Mouse (Mus musculus): ENCODE results near the gene Zfp87.
A peak's percentile ranks its signal among the peaks of the same experiment; 100 is the strongest.

Gene Zfp87

DNA sequence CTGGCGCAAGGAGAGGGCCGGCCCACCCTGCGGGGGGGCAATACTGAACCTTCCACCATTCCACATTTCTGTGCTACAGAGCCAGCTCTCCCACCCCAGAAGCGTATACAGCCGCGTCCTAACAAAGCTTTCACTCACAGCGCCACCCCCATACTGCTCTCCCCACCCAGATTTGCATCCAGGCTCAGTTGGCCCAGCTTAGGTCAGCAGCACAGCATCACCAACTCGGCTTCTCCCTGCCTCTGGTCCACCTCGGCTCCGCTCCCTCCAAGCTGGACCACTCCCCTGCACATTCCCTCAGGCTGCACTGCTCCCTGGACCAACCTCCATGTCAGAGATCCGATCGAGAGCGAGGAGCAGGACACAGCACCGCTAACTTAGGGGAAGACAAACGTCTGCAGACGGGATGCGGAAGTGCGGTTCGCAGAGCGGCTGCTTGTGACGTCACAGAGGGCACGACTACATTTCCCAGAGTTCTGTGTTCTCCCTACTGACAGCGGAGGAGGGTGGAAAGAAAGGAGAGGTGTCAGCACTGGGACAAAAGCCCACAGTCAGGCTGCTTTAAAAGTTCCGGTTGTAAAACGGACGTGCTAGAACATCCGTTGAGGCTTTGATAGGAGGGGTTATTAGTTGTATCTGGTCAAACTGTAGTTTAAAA is at the start of gene Zfp87, which contains the start of gene Gm26965:
TSS of gene Zfp87 (minus strand) at position 425 of the 658 bp plus-strand sequence.
TSS of gene Gm26965 (minus strand) at position 399 of the 658 bp plus-strand sequence.
- peak; percentile 89 to 94 for DNase-seq

DNA sequence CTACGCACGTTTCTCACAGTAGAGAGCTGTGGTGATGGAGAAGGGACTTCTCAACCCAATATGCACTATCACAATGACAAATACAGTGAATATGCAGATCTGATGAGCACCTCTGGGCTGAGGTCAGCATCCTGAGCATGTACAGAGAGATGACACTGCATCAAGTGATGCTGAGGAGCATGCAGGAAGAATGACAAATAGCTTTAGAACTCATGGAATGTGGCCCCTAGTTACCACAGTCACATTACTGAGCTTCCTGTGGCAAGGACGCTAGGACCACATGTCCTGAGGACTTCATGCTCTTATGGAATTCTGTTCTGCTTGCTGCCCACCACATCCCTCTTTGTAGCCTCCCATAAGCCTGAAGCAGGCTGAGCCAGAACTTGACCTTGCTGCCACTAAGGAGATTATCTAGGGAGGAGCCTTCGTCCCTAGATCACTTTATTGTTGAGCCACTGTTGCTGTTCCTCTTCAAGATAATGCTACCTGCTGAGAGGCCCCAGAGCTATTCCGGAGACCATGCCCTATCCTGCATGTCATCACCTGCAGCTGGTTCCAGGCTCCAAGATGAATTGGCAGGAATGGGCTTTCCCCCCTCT is 46.7 kb upstream of the Zfp87 start:
- DNase-seq, result no peak

DNA sequence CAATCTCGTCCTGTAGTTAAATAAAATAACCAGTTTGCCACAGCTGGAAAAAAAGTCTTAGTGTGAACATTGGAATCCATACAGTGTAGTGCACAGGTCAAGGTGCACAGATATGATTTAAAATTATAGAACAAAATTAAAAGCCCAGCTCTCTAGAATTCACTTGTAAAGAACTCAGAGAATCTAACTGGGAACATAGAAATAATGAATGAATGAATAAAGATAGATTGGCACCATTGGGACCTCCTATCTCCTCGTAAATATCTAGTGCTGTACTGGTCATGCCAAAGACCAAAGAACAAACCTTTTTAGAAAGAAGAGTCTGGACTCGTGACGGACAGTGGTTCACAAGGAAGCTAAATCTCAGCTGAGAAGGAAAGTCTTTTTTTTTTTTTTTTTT is 27.8 kb upstream of the Zfp87 start, which contains the start of gene Zfp748:
TSS of gene Zfp748 (minus strand) at position 101 of the 400 bp plus-strand sequence.
- no peak for DNase-seq

DNA sequence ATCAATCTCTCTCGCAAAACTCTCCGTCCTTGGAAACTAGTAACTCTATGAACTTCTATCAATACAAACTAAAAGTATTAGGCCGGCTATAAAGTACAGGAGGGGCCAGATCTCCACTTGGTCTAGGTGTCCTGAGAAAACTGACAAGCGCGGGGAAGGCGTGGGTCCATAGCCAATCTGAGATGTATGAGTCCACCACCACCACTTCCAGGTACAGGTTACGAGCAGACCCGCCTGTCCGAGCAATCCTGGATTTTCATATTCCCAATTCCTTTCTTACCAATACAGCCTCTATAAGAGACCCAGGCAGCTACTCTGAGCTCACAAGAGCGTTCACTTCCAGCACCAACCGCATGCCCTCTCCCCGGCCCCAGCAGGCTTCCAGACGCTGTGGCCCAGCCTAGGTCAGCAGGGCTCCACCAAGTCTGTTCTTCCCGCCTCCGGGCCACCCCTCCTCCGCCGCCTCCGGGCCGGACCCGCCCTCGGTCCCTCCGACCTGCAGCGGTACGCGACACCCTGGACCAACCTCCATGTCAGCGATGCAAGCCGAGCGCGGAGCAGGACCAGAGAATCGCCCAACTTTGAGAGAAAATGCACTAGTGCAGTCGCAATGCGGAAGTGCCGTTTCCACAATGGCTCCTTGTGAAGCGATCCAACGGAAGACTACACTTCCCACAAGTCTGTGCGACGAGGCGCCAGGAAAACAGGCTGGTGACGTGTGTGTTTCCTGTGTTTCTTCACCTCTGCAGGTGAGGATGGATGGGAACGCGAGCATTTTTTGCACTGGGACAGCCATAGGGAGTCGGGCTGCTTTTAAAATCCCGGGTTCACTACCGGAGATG is 26.7 kb upstream of the Zfp87 start:
- peak; percentile 75 to 87 for DNase-seq

DNA sequence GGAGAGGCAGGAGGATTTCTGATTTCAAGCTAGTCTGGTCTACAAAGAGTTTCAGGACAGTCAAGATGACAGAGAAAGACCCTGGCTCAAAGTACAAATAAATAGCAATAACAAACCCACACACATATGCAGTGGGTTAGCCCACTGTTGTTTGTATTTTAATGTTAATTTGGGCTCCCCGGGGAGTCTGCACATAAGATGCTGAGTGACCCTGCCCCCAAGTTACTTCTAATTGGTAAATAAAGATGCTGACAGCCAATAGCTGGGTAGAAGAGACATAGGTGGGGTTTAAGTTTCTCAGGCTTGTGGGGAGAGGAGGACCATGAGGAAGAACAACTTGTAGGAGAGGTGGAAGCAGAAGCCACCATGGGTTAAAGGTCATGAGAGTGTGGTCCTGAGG is 20.0 kb upstream of the Zfp87 start:
- no peak for DNase-seq

DNA sequence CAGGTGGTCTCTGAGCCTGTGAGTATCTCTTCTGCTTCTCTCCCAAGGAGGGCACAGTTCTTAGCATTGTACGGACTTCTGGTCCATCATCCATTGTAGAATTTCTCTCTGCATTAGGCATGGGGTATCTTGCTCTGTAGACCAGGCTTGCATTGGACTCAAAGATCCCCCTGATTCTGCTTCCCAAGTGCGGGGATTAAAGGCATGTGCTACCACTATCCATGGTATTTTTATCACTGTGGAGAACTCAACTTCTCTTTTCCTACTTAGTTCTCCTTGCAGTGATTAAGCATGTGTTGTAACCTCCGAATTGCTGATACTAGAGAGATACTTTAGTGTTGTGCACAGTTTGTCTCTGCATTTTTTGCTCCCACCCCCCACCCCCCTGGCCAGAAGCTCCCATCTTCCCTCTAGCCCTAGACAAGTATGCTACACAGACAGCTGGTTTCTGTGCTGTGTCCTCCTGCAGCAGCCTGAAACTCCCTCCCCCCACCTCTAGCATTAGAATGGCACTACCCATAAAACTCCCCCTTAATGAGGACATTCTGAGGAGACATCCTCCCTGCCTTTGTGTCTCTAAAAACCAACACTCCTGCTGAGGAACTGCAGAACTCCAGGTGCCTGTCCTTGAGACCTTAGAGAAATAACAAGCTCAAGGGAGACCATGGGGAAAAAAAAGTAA is 1.2 kb upstream of the Zfp87 start:
- DNase-seq, result no peak

DNA sequence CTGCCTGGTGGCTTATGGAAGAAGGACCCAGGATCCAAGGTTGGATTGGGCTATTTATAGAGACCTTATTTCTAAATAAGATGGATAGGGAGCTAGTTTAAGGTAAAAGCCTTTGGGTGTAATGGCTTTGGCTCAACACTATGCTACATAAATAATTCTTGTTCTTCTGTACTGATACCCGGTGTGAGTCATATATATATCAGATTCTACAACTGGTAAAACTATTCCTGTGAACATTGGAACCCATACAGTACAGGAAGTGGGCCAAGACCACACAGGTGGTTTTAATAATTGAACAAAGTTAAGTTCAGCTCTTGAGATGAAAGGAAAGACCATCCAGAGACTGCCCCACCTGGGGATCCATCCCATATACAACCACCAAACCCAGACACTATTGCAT is 25.1 kb downstream of the Zfp87 start:
- no peak for DNase-seq

DNA sequence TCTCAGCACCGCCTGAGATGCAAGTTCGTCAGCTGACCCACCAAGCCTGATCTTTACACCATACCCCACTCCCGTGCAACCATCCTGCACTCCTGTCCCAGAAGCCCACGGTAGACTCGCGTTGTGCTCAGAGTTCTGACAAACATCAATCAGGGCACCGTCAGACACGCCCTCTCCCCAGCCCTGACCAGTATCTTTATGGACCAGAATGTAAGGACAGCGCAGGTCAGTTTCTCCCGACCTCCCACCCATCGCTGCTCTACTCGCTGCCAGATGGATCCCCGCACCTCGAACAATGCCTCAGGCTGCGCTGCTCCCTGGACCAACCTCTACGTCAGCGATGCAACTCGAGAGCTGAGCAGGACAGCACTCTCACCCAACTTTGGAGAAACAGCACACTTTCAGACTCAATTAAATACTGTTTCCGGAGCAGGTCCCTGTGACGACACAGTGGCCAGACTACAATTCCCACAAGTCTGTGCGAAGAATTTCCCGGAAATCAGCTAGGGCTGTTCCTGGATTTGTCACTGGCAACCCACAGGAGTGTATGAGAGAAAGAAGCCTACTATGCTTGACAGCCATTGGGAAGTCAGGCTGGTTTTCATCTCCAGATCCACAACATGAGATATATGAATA is 25.8 kb downstream of the Zfp87 start, which contains the start of gene Zfp58:
TSS of gene Zfp58 (minus strand) at position 472 of the 636 bp plus-strand sequence.
- DNase-seq, result peak; percentile 66 to 84

DNA sequence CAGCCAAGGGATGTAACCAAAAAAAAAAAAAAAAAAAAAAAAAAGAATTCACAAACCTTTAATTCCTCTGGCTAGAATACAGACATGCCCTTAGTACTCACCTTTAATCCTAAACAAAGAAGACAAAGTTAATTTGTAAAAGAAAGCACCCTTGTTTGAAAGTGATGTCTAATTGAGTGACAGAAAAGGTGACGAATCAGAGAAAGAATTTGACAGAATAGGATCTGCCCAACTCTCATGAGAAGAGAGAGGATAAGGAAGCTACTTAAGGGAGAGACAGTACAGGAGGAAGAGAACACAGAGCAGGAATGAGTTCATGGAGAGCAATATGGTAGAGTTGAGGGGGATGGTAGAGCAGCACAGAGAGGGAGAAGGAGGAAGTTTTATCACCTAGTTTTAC is 30.3 kb downstream of the Zfp87 start:
- DNase-seq, result no peak

DNA sequence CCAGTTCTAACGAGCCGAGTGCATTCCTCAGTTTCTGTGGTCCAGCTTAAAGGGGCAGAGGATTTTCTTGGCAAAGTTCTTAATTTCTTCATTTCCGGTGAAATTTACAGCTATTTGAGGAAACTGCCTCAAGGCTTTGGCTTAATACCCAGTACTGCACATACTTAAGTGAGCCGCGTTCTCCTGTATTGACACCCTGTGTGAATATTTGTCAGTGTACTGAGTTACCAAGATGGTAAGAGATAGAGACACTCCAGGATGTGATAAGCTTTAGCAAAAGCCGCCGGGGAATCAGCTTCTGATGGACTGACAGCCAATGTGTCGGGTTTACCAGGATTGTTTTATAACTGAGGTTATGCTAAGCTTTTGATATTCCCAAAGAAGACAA is 41.6 kb downstream of the Zfp87 start:
- DNase-seq, result no peak

DNA sequence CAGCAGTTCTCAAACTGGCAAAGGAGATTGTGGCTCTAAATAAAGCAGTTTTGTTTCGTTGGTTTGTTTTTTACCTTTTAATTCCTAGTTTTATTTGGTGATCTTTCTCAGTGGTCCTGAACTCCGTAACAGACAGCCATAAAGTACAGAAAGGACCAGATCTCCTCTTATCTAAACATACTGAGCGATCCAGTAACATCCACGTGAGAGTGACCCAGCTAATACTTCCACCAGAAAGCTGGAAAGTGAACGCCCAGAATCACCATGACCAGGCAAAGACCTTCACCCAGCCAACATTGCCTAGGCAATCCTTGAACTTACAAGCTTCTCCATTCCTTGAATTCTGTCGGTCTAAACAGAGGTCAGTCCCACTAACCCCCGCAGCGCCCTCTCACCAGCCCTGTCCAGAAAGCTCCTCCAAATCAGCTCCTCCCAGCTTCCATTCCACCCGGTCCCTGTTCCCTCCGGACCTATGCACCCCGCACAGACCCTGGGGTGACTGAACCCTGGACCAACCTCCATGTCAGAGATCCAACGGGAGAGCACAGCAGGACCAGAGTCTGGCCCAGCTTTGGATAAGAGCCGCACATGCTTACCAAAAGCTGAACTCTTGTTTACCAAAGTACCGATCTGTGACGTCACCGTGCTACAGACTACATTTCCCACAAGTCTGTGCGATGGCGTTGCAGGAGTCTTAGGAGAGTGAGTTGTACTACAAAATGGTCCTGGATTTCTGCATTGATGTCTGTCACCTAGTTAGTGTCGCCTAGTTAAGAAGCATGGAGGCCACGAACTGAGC is 42.2 kb downstream of the Zfp87 start, which contains the start of gene Zfp874b:
TSS of gene Zfp874b (minus strand) at position 634 of the 799 bp plus-strand sequence.
- DNase-seq, result peak; percentile 71 to 84

DNA sequence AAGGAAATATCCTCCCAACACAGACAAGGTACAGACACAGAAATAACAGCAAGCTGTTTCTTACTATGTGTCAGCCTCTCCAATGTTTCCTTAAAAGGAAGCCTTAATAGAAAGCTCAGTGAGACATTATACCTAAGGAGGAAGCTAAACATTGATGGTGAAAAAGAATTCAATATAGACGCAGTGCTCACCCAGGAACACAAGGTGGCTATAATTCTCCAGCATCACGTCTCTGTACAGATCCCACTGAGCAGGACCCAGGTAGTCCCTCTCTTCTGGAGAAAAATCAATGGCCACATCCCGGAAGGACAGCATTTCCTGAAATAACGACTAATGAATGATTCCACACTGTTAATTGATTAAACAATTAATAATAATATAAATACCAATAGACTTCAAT is 44.4 kb downstream of the Zfp87 start:
- no peak for DNase-seq

DNA sequence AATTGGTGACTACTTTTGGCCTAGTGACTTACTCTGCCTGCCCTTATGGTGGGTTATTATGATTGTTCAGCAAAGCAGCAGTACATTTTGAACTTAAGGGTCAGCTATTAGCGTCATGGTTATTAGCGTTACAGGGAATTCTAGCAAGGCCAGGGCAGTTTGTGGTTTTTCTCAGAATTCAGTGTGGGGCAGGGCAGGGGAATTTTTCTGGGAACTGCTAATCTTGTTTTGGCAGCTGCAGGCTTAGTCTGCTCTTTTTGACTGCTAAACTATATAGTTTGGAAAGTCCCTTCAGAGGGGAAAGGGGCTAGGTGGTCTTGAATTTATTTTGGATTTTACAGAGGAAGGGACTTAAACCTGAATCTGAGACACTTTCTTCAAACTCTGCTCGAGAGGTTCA is 56.7 kb downstream of the Zfp87 start:
- DNase-seq, result no peak

Measured in thymus, adult 18-20 months (tissue).